Mouse (Mus musculus) liver, adult (tissue): ENCODE results near the gene Lingo4.

Experiments
- GATA4 ChIP-seq: IDR thresholded peaks from 2 replicates; pipeline ENCODE4 v1.6.1; 2014; ENCODE audit warnings: mild to moderate bottlenecking, low read length; ENCODE audit not compliant: insufficient replicate concordance

Lingo4 gene

GRCm38 (mm10) chr3:94398217-94398616, at the start of gene Lingo4:
Gene Lingo4 (plus strand): TSS chr3:94398517.
- TF ChIP-seq GATA4 = no peak

- TF ChIP-seq GATA4 = no peak
Observed at GRCm38 (mm10) chr3:94360812-94361211, 37.5 kb upstream of the Lingo4 start.

GRCm38 (mm10) chr3:94362138-94362537, 36.2 kb upstream of the Lingo4 start, which contains the start of gene C2cd4d:
Gene C2cd4d (plus strand): TSS chr3:94362438.
- TF ChIP-seq GATA4 = no peak

GRCm38 (mm10) chr3:94363291-94364153, 34.8 kb upstream of the Lingo4 start:
- TF ChIP-seq GATA4 = no peak

- no peak for TF ChIP-seq GATA4
Observed at GRCm38 (mm10) chr3:94364154-94364526, 34.2 kb upstream of the Lingo4 start.

- TF ChIP-seq GATA4 = no peak; the same call in 1 of the 2 replicates
Observed at GRCm38 (mm10) chr3:94366761-94367160, 31.6 kb upstream of the Lingo4 start.

GRCm38 (mm10) chr3:94367511-94367910, 30.8 kb upstream of the Lingo4 start:
- TF ChIP-seq GATA4 = peak; percentile 83

- no peak for TF ChIP-seq GATA4
Observed at GRCm38 (mm10) chr3:94368631-94369030, 29.7 kb upstream of the Lingo4 start.

- no peak for TF ChIP-seq GATA4
Observed at GRCm38 (mm10) chr3:94369709-94370108, 28.6 kb upstream of the Lingo4 start.

- TF ChIP-seq GATA4 = peak; percentile 29; the same call in 1 of the 2 replicates
Observed at GRCm38 (mm10) chr3:94371637-94372036, 26.7 kb upstream of the Lingo4 start.

GRCm38 (mm10) chr3:94372038-94372437, 26.3 kb upstream of the Lingo4 start:
- no peak for TF ChIP-seq GATA4

- no peak for TF ChIP-seq GATA4
Observed at GRCm38 (mm10) chr3:94372641-94373040, 25.7 kb upstream of the Lingo4 start, which contains the start of gene Rorc. Gene Rorc (plus strand): TSS chr3:94372794.

GRCm38 (mm10) chr3:94373090-94373489, 25.2 kb upstream of the Lingo4 start:
- TF ChIP-seq GATA4 = no peak

- no peak for TF ChIP-seq GATA4
Observed at GRCm38 (mm10) chr3:94373597-94374011, 24.7 kb upstream of the Lingo4 start.

GRCm38 (mm10) chr3:94374636-94375035, 23.7 kb upstream of the Lingo4 start:
- no peak for TF ChIP-seq GATA4

GRCm38 (mm10) chr3:94375146-94375545, 23.2 kb upstream of the Lingo4 start:
- TF ChIP-seq GATA4 = no peak
